Mouse (Mus musculus) adrenal gland, postnatal 14 days (tissue): ENCODE results near the gene Mindy1. TPM values are rescaled to one million over a fixed set of nuclear protein-coding genes. Genes with fewer than 3 reads are reported as not detected.

Source experiments
- DNase-seq: peaks from one replicate; pipeline ENCODE4 v3.0.0; 2021; ENCODE audit warnings: mixed read lengths
- total RNA-seq: library from RNA; stranded (reverse); gene quantifications from 2 replicates; pipeline ENCODE4 v1.2.3, GENCODE M21; 2021

The Mindy1 gene
- total RNA-seq, 1 experiment from 2014 or later: 78.9 TPM

DNA sequence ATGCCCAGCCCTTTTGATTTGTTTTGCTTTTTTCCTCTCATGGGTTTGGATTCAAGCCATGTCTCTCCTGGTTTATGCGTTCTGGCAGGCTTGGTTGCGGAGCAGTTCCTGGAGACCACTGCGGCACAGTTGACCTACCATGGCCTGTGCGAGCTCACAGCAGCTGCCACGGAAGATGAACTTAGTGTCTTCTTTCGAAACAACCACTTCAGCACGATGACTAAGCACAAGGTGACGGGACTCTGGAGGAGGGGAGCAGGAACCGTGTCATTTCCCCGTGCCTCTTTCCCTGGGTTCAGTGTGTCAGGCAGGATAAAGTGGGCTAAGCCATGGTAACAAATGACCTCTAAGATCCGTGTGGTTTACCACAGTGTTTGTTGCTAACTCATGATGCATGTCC is 12.4 kb downstream of the Mindy1 start:
- peak; percentile 66 for DNase-seq

DNA sequence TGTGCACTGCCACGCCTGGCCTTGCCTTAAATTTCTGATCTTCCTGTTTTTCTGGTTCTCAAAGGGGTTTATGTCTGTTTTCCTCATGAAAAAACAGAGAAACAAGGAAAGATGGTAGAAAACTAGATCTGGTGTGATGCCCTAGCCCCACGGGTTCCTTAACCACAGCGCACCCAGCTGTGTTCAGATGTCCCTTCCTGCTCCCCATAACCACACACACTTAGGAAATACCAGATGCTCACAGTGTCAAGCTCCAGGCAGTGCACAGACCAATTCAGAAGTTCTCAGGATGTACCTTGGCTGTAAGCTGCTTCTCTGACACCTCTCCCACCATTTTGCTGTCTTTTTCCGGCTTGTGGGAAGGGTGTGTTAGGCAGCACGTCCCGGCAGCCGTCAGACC is 13.2 kb downstream of the Mindy1 start:
- DNase-seq: no peak

DNA sequence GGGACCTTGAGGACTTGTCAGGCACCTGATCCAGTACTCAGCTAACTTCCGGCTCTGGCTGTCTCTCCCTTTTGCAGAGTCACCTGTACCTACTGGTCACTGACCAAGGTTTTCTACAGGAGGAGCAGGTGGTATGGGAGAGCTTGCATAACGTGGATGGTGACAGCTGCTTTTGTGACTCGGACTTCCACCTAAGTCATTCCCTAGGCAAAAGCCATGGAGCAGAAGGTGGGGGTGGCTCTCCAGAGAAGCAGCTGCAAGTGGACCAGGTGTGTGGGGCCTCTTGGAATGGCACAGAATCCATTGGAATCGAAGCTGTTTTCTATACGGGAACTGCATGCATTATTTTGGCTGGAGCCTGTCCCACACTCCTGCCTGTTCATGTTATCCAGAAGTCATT is 13.6 kb downstream of the Mindy1 start:
- DNase-seq: no peak

DNA sequence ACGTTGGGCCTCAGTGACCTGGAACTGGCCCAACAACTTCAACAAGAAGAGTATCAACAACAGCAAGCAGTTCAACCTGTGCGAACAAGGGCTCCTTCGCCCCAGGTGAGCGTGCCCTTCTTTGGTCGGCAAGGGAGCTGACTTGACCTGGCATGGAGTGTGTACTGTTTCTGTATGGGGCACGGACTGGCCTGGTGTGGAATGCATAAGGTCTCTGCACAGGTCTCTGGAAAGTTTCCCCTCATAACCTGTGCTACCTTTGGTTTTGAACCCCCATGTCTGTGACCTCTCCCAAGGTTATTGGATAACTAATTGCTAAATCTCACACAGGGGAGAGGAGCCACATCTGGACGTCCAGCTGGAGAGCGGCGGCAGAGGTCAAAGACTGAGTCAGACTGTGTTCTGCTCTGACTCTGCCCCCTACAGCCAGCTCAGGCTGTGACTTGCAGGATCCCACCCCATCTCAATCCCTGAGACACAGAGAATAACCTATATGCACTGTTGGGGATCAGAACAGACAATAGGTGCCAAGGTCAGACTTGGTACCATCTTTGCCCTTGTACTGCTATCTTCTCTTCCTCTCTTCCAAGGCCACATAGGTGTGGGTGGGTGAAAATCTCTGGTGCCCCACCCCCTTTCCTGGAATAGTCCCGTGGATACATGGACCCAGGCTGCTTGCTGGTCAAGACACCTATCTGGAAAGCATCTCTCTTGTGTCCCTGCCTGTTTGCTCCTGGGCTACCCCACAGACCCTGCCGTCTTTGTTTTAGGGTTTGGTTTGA is 14.4 kb downstream of the Mindy1 start:
- peak; percentile 67 for DNase-seq

DNA sequence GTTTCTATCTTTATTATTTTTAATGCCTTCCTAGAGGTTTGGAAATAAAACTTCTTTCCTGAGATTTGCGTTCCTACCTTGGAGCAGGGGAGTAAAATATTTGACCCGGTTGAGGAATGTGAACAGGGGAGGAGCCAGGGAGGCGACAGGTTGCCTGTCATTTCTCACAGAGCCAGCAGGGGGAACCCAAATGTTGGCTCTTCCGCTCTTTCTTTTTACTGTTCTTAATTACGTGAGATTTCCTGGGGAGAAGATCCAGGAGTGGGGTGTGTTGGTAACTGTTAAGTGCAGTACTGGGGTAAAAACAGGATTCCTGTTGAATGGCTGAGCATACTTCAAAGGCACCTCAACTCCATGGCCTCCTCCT is 14.9 kb downstream of the Mindy1 start:
- peak; percentile 67 for DNase-seq

DNA sequence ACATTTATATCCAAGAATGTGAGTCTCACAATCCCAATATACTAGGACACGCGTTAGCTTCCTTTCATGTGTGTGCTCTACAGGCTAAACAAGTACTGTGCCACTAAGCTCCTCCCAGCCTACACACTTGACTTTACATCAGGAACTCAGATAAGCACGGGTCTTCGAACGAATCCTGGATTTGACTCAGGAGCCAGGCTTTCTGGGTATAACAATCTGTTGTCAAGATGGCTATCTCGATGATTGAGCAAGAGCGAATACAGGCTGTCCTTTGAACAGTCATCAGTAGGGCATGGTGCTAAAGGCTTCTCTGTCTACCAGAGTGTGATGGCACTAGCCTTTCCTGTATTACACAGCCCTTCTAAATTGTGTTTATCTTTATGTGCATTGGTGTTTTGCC is 16.9 kb downstream of the Mindy1 start:
- DNase-seq: no peak

DNA sequence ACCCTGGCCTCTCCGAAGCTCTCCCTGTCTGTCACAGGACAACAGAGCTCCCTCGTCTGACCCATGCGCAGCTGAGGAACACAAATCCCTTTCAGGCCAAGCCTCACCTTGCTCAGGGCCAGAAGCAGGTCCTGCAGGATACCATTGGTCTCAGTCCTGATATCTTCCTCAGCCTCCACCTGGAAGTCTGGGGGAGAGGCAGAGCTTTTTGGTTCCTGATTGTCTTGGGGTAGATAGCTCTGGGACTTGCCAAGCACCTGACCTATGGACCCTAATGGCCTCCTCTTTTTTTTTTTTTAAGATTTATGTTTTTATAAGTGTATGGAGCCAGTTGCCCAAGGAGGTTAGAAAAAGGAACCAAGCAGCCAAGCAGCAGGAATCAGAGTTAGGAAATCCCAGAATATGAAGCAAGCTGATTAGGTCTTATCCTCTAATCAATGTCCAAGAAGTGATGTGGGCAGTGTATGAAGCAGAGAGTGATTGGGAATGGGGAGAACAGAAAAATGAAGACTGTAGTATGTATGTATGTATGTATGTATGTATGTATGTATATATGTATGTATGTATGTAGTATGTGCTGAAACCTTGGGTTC is 20.2 kb downstream of the Mindy1 start:
- no peak for DNase-seq

DNA sequence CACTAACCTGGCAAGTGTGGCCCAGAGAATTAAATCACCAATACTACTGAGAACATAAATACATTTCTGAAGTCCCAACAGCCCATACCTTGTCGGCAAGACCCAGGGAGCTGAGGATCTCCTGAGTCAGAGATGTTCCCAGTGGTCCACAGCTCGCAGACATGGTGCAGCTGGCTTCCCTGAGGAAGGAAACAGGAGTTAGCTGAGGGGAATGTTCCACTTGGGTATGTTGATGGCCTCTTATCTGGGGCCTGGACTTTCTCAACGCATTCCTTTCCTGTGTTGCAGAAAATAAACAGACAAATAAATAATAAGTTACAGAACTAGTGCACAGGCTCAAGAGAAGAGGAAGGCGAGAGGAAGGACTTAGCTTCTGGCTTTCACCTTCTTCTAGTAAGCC is 25.1 kb downstream of the Mindy1 start:
- no peak for DNase-seq

DNA sequence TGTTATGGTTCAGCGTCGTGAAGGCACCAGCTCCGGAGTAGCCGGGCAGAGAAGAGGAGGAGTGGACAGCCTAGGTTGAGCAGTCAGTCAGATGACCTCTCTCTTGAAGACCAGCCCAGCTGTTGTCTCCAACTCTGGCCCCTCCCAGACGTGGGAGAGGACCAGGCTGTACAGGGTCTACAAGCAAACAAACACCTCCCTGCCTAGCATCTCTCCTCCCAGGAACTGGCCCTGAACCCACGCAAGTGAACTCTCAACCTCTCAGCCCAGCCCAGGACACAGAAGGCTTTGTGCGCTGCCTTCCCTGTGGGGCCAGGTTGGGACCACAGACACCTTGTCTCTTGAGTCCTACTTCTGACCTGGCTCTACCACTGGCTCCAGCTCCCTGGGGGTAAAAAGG is 26.0 kb downstream of the Mindy1 start, which contains the start of gene Anxa9:
Gene Anxa9, minus strand, starts transcription at position 77 of the 400 bp plus-strand sequence.
- no peak for DNase-seq

DNA sequence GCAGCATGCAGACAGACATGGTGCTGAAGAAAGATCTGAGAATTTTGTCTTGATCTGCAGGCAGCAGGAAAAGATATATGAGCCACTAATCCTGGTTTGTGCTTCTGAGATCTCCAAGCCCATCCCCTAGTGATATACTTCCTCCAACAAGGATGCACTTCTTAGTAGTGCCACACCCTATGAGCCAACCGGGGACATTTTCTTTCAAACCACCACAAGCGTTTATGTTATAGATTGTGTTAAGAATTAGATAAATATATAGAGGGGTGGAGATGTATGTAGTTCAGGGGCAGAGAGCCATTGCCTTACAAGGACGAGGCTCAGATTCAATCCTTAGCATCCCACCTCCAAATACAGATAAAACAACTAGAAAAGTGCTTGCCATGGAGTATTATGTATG is 29.4 kb downstream of the Mindy1 start:
- no peak for DNase-seq

DNA sequence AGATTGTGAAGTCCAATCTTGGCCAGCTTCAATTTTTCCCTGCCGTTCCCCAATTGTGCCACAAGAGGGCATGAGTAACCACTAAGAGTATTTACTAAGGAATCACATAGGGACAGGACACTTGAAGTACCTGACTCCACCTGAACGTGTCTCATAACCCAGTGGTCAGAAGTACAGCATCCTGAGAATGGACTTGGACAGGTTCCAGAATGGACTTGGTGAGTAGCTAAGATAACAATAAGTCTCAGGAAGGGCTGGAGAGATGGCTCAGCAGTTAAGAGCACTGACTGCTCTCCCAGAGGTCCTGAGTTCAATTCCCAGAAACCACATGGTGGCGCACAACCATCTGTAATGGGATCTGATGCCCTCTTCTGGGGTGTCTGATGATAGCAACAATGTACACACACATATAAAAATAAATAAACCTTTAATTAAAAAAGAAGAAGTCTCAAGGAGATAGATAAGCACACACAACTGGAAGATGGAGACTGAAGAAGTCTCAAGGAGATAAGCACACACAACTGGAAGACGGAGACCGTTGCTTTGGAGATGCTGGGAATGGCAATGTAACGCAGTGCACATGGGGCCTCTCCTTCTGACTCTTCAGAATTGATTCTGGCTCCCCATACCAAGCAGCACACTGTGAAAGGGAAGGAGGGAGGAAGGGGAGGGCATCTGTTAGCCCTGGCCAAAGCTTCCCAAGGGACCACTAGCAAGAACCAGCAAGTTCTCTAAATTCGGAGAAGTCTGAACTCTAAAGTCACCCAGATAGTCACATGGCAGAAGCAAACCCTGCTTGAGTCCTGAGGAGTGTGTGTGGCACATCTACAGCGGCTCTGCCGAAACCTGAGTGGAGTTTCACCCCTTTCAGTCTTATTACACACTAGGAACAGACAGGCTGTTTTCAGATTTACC is 30.1 kb downstream of the Mindy1 start:
- peak; percentile 70 for DNase-seq

DNA sequence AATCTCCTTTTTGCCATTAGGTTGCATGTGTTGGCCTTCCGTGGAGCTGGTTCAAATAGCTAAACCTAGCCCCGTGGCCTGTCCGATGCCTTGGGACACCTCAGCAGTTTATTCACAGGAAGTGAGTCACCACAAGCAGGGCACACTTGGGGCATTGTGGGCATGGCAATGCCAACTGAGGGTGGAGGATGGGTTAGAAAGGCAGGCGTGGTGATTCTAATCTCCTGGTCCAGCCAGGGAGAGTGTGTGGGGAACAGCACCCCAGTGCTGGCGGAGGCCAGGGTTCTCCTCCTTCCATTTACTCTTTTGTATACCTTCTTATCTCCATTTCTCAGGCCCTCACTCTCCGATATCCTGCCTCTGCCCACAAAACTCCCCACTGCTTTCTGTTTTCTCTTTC is 31.5 kb downstream of the Mindy1 start:
- peak; percentile 77 for DNase-seq

DNA sequence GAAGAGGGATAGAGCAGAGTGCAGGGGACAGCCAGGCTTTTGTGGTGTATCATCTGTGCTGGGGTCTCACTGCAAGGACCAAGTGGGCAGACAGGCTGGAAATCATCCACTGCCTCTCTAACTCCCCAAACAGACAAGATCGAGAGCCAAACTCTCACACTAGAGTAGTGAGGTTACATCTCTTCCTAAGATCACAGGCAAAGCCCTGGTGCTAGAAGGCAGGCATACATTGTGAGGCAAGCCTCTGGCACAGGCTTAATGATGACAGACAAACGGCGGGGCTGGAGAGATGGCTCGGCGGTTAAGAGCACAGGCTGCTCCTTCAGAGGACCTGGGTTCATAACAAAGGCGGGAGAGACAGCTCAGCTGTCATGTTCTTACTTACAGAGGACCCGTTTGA is 32.3 kb downstream of the Mindy1 start:
- DNase-seq: no peak

DNA sequence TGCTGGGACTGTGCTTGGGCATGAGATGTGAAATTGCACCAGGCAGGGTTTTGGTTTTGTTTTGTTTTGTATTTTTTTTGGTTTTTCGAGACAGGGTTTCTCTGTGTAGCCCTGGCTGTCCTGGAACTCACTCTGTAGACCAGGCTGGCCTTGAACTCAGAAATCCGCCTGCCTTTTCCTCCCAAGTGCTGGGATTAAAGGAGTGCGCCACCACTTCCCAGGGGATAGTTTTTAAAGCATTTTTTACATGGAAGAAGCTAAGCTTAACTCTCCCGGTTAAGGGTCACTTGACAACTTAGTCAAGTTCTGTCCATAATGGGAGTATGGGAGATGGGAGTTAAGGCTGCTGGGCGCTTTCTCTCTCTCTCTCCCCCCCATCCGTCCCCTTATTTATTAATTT is 32.9 kb downstream of the Mindy1 start:
- DNase-seq: no peak

DNA sequence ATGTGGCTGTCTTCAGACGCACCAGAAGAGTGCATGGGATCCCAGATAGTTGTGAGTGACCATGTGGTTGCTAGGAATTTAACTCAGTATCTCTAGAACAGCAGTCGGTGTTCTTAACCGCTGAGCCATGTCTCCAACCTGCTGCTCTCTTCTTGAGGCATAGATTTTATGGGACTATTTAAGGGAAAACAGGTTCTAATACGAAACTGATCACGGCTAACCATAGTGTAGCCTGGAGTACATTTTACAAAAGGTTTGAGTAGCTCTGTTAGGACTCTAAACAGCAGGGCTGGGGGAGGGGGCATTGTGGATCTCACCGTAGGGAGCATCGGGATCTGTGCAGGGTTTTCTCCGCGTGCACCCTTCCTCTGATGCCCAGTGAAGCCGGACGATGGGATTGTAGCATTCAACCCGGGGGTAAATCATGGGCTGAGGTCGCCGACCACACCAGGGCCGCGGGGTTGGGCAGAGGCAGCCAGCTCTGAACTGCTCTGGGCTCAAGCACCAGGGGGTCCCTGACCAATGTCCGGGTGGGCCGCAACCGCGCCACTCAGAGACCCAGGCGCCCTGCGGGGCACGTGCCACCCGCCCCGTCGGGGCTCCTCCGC is 33.4 kb downstream of the Mindy1 start, which contains the start of gene Cers2:
Gene Cers2, plus strand, starts transcription at position 306 of the 608 bp plus-strand sequence.
- DNase-seq: no peak

DNA sequence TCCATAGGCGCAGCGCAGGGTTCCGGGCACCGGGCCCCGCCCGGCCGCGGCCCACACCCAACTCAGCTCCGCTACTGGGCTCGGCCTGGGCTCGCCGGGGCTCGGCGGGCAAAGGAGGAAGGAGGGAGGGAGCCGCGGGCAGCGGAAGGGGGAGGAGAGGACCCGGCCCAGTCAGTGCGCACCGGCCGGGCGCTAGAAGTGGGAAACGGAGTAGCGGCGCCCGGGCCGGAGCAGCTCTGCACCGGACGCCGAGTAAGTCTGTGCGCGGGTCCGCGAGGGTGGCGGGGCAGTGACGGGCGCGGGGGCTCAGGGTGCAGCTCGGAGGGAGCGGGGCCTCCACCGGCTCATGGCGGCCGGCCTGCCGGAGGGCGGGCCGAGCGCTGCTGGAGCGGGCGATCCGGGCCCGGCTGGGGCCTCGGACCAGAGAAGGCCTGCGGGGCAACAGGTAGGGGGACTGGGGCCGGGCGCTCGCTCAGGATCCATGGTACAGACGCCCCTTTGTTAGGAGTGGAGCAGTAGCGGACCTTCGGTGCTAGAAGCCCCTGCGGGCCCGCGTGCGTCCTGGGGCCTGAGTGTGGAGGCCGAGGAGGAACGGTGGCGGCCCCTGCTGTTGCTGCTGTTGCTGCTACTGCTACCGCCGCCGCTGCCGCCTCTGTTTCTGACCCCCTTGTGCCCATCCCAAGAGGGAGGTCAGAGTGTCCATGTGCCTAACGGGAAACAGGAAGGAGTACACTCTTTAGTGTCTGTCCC is 34.1 kb downstream of the Mindy1 start:
- peak; percentile 98 for DNase-seq

DNA sequence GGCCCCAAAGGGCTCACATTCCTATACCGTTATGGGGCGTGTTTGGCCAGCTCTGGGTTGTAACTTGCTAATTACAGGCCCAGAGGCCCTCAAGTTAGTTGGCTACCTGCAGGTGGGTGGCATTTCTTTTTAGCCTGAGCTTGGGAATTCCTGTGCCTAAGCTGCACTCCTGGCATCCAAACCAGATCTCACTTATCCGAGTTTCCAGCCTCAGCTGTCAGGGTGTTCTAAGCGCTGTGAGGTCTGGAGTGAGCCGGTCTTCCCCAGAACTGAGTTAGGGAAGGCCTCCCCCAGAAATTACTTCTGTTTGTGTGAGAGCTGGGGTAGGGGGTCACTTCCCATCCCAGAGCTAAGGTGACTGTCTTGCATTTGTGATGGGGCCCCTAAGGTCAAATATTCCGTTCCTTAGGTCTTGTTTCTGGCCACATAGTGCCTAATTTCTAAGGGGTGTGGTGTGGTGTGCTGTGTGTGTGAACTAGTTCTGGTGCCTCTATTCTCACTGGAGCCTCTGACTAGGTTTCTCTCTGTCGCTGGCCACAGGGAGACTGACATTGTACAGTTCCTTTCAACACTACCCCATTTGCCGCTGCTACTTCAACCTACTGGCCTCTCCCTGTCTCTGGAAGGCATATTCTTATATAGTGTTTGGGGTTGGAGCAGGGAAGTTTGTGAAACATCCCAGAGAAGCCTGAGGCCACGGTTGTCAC is 34.9 kb downstream of the Mindy1 start:
- DNase-seq: no peak

DNA sequence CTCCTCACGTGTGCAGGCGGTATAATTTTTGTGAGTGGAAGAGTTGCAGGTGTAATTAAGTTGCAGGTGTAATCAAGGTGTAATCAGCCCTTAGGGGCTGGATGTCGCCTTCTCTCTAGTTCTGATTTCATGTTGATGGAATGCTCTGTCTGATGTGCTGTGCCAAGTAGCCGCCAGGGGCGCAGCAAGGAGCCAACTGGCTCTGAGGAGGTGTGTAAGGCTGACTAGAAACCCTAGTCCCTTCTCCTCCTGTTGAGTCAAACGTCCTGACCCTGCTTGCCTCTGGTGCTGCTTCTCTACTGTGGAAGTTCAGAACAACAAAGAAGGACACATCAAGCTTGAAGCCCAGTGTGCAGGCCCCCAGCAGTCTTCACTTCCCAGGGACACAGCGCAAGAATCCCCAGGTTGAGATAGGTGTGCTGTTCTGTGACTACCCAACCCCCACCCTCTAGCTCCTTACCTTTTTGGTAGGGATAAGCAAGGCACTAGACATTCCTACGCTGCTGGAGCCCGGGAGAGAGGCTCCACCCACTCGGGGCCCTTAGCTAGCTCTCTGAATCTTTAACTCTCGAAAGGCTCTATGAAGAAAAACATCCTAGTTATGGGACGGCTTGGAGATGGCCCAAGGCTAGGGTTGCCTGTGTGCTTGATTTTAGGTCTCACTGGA is 36.4 kb downstream of the Mindy1 start:
- DNase-seq: peak; percentile 82

DNA sequence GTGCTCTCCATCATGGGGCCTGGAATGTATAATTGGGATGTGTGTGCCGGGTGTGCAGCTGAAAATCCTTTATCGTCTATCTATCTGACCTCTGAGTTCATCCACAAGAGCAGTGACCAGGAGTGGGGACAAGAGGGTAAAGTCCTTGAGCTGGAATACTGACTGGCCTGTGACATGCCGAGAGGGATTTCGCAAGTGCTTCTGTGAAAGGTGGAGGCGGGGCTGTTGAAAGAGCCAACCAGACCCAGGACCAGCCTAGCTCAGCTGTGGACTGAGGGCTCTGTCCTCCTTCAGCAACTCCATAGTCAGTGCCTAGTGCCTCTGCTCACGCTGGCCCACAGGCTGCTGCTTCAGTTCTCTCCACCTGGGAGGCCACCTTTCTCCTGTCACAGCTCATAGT is 37.4 kb downstream of the Mindy1 start:
- DNase-seq: peak; percentile 84

DNA sequence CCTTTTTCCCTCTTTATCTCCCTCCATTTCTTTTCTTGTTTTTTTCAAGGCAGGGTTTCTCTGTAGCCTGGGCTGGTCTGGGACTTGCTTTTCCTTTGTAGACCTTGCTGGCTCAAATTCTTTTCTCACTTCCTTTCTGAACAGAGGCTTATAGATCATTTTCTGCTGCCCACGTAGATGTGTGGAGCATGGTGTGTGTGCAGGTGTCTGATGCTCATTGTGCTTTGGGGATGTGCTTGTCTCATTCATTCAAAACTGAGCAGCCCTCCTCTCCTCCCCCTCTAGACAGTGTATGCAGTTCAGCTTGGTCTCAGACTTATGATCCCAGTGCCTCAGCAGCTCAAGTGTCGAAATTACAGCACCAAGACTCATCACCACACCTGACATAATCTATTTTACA is 38.0 kb downstream of the Mindy1 start:
- DNase-seq: no peak
